Mouse (Mus musculus) WW6 (cell line): ENCODE data around the gene Trmt2b.
"Not testable (repeated sequence)": the region's sequence is repeated elsewhere in the genome, so short reads cannot be mapped to it uniquely, and the experiment has no call there.

Experiments used
- DNase-seq: peaks from one replicate; pipeline ENCODE4 v3.0.0-alpha.2; 2013; ENCODE audit warnings: low read depth, low spot score

Gene Trmt2b

GRCm38 (mm10) chrX:134276275-134277160, at the start of gene Trmt2b:
Trmt2b (minus strand) TSS chrX:134276984.
- DNase-seq, result no peak

GRCm38 (mm10) chrX:134319153-134319932, 42.6 kb upstream of the Trmt2b start:
- no peak for DNase-seq

GRCm38 (mm10) chrX:134311193-134311592, 34.4 kb upstream of the Trmt2b start:
- not testable (repeated sequence) for DNase-seq

GRCm38 (mm10) chrX:134308275-134308634, 31.5 kb upstream of the Trmt2b start:
- no peak for DNase-seq

- DNase-seq, result peak; percentile 56
These were observed 30.9 kb upstream of the Trmt2b start, which contains the start of gene Cenpi for GRCm38 (mm10) chrX:134307534-134308274. Cenpi (plus strand) TSS chrX:134308084.

- DNase-seq, result no peak
These were observed 26.5 kb upstream of the Trmt2b start for GRCm38 (mm10) chrX:134303287-134303686.

GRCm38 (mm10) chrX:134300219-134300618, 23.4 kb upstream of the Trmt2b start:
- no peak for DNase-seq

GRCm38 (mm10) chrX:134297195-134297594, 20.4 kb upstream of the Trmt2b start:
- DNase-seq, result no peak

GRCm38 (mm10) chrX:134296737-134297136, 20.0 kb upstream of the Trmt2b start:
- DNase-seq, result no peak

- no peak for DNase-seq
These were observed 19.5 kb upstream of the Trmt2b start for GRCm38 (mm10) chrX:134296301-134296700.

GRCm38 (mm10) chrX:134287305-134287704, 10.5 kb upstream of the Trmt2b start:
- DNase-seq, result no peak

GRCm38 (mm10) chrX:134285791-134286190, 9.0 kb upstream of the Trmt2b start:
- DNase-seq, result no peak

- no peak for DNase-seq
These were observed 8.3 kb upstream of the Trmt2b start for GRCm38 (mm10) chrX:134285102-134285501.

GRCm38 (mm10) chrX:134280531-134280930, 3.7 kb upstream of the Trmt2b start:
- DNase-seq, result no peak

- no peak for DNase-seq
These were observed 1.1 kb downstream of the Trmt2b start for GRCm38 (mm10) chrX:134275715-134276114.

- no peak for DNase-seq
These were observed 14.7 kb downstream of the Trmt2b start for GRCm38 (mm10) chrX:134262129-134262528.

GRCm38 (mm10) chrX:134261191-134261590, 15.6 kb downstream of the Trmt2b start:
- DNase-seq, result no peak

- no peak for DNase-seq
These were observed 28.6 kb downstream of the Trmt2b start for GRCm38 (mm10) chrX:134248202-134248601.

GRCm38 (mm10) chrX:134245946-134246345, 30.8 kb downstream of the Trmt2b start:
- no peak for DNase-seq

GRCm38 (mm10) chrX:134238266-134238665, 38.5 kb downstream of the Trmt2b start:
- no peak for DNase-seq

- DNase-seq, result no peak
These were observed 43.7 kb downstream of the Trmt2b start for GRCm38 (mm10) chrX:134233048-134233447.

- DNase-seq, result no peak
These were observed 54.9 kb downstream of the Trmt2b start, which contains the start of gene Nox1 for GRCm38 (mm10) chrX:134221856-134222255. Nox1 (minus strand) TSS chrX:134221956.
